Mouse (Mus musculus) hindbrain, embryonic 12.5 days (tissue): ENCODE measurements around the gene Fbxo28. TPM values are rescaled to one million over a fixed set of nuclear protein-coding genes. Genes with fewer than 3 reads are reported as not detected.
A peak's percentile ranks its signal among the peaks of the same experiment; 100 is the strongest.

ENCODE experiments used
- ATAC-seq: fragments of 200-750 bp; cut with Nextera tagmentation; 2 replicates; pipeline ENCODE4 v1.8.0; 2017; ENCODE audit warnings: moderate TSS enrichment; ENCODE audit not compliant: low FRiP score
- H3K27ac ChIP-seq: fragments of 300-500 bp; sonication (generic); 2 replicates; pipeline ENCODE4 v1.5.1; 2016; ENCODE audit warnings: mild to moderate bottlenecking
- H3K27me3 ChIP-seq: fragments of 300-500 bp; sonication (generic); 2 replicates; pipeline ENCODE4 v1.6.1; 2016; ENCODE audit warnings: mild to moderate bottlenecking
- H3K36me3 ChIP-seq: fragments of 300-500 bp; sonication (generic); 2 replicates; pipeline ENCODE4 v1.6.1; 2016; ENCODE audit warnings: mild to moderate bottlenecking
- H3K4me1 ChIP-seq: fragments of 300-500 bp; sonication (generic); 2 replicates; pipeline ENCODE4 v1.6.1; 2016
- H3K4me2 ChIP-seq: fragments of 300-500 bp; sonication (generic); replicated peaks from 2 replicates; pipeline ENCODE4 v1.6.1; 2016; ENCODE audit warnings: mild to moderate bottlenecking
- H3K4me3 ChIP-seq: fragments of 300-500 bp; sonication (generic); 2 replicates; pipeline ENCODE4 v1.5.1; 2016; ENCODE audit warnings: mild to moderate bottlenecking
- H3K9ac ChIP-seq: fragments of 300-500 bp; sonication (generic); 2 replicates; pipeline ENCODE4 v1.6.1; 2016; ENCODE audit warnings: mild to moderate bottlenecking, moderate library complexity
- H3K9me3 ChIP-seq: fragments of 300-500 bp; sonication (generic); replicated peaks from 2 replicates; pipeline ENCODE4 v1.6.1; 2016; ENCODE audit warnings: mild to moderate bottlenecking
- WGBS: fragments of 180-500 bp; shearing (Covaris S2); methylation state at CpG from one replicate; pipeline ENCODE4 v1.1.7; 2016; 5-methylcytosine and 5-hydroxymethylcytosine counted together
- polyA plus RNA-seq: library from polyadenylated mRNA; unstranded; fragments of >200 nt; fragmentation: Nextera tagmentation; extraction: Ambion mirVana; gene quantifications from 2 replicates; pipeline ENCODE4 v1.2.1, GENCODE M21; 2016

Fbxo28 gene
- polyA plus RNA-seq, 1 experiment from 2014 or later, result 35.9 TPM

GRCm38 (mm10) chr1:182369435-182369834 lies 28.0 kb upstream of the Fbxo28 start:
- 77% methylated on average over 4 of the region's 4 CpGs for WGBS
- Histone ChIP-seq H3K9ac (no peak overlapping the region), H3K27ac (no peak overlapping the region), H3K4me1 (no peaks in the 10 kb centered on the region), H3K36me3 (no peaks in the 10 kb centered on the region), H3K4me3 (no peak overlapping the region), H3K4me2 (no peak overlapping the region), H3K9me3 (no peaks in the 10 kb centered on the region), H3K27me3 (0 out of 2 replicates have a peak, but pooled peaks cover 3% of the 10 kb centered on the region)
- ATAC-seq, result no peak

GRCm38 (mm10) chr1:182368782-182369181 lies 27.4 kb upstream of the Fbxo28 start:
- Histone ChIP-seq H3K4me1 (0 out of 2 replicates have a peak, but pooled peaks cover under 1% of the 10 kb centered on the region), H3K27ac (no peak overlapping the region)
- 68% methylated on average over 8 of the region's 8 CpGs for WGBS

GRCm38 (mm10) chr1:182368309-182368708 lies 26.9 kb upstream of the Fbxo28 start:
- 87% methylated on average over 7 of the region's 7 CpGs for WGBS
- Histone ChIP-seq H3K27ac (no peak overlapping the region), H3K27me3 (no peaks in the 10 kb centered on the region), H3K36me3 (no peaks in the 10 kb centered on the region), H3K4me2 (no peak overlapping the region), H3K9me3 (no peaks in the 10 kb centered on the region), H3K4me3 (no peak overlapping the region), H3K9ac (no peak overlapping the region), H3K4me1 (0 out of 2 replicates have a peak, but pooled peaks cover 3% of the 10 kb centered on the region)
- no peak for ATAC-seq

More at GRCm38 (mm10) chr1:182368782-182369181, 27.4 kb upstream of the Fbxo28 start:
- Histone ChIP-seq H3K4me3 (no peak overlapping the region), H3K36me3 (no peaks in the 10 kb centered on the region), H3K27me3 (0 out of 2 replicates have a peak, but pooled peaks cover 2% of the 10 kb centered on the region), H3K9me3 (no peaks in the 10 kb centered on the region), H3K9ac (no peak overlapping the region), H3K4me2 (no peak overlapping the region)
- ATAC-seq, result no peak

- 56% methylated on average over 12 of the region's 12 CpGs for WGBS
- H3K27me3 ChIP-seq, result no peaks in the 10 kb centered on the region
- H3K9me3 ChIP-seq, result no peaks in the 10 kb centered on the region
- no peak overlapping the region for H3K27ac ChIP-seq
- 0 out of 2 replicates have a peak, but pooled peaks cover 3% of the 10 kb centered on the region for H3K4me1 ChIP-seq
- no peak overlapping the region for H3K9ac ChIP-seq
- no peaks in the 10 kb centered on the region for H3K36me3 ChIP-seq
- H3K4me2 ChIP-seq, result no peak overlapping the region
- ATAC-seq, result no peak
- no peak overlapping the region for H3K4me3 ChIP-seq
Observed at GRCm38 (mm10) chr1:182363683-182364404, 22.4 kb upstream of the Fbxo28 start.

GRCm38 (mm10) chr1:182362703-182363102 lies 21.3 kb upstream of the Fbxo28 start:
- no peak overlapping the region for H3K27ac ChIP-seq
- no peak overlapping the region for H3K4me3 ChIP-seq
- whole genome bisulfite sequencing, result 89% methylated on average over 5 of the region's 5 CpGs
- no peak overlapping the region for H3K9ac ChIP-seq
- ATAC-seq, result no peak
- H3K36me3 ChIP-seq, result no peaks in the 10 kb centered on the region
- H3K27me3 ChIP-seq, result no peaks in the 10 kb centered on the region
- H3K9me3 ChIP-seq, result no peaks in the 10 kb centered on the region
- H3K4me1 ChIP-seq, result 0 out of 2 replicates have a peak, but pooled peaks cover 3% of the 10 kb centered on the region
- H3K4me2 ChIP-seq, result no peak overlapping the region

GRCm38 (mm10) chr1:182358133-182358532 lies 16.7 kb upstream of the Fbxo28 start:
- H3K27me3 ChIP-seq, result no peaks in the 10 kb centered on the region
- no peak overlapping the region for H3K4me2 ChIP-seq
- no peaks in the 10 kb centered on the region for H3K36me3 ChIP-seq
- H3K4me1 ChIP-seq, result no peaks in the 10 kb centered on the region
- 93% methylated on average over 1 of the region's 1 CpGs for WGBS
- H3K4me3 ChIP-seq, result no peak overlapping the region
- no peak overlapping the region for H3K27ac ChIP-seq
- no peak for ATAC-seq
- no peak overlapping the region for H3K9ac ChIP-seq
- H3K9me3 ChIP-seq, result no peaks in the 10 kb centered on the region

GRCm38 (mm10) chr1:182354504-182355147 lies 13.2 kb upstream of the Fbxo28 start:
- ATAC-seq, result no peak
- Histone ChIP-seq H3K4me1 (no peaks in the 10 kb centered on the region), H3K4me2 (no peak overlapping the region), H3K4me3 (no peak overlapping the region), H3K36me3 (no peaks in the 10 kb centered on the region), H3K27ac (no peak overlapping the region), H3K9ac (no peak overlapping the region), H3K9me3 (no peaks in the 10 kb centered on the region), H3K27me3 (no peaks in the 10 kb centered on the region)
- 83% methylated on average over 11 of the region's 11 CpGs for WGBS

- Histone ChIP-seq H3K4me1 (no peaks in the 10 kb centered on the region), H3K4me3 (no peak overlapping the region), H3K27me3 (no peaks in the 10 kb centered on the region), H3K9me3 (peaks cover 9% of the 10 kb centered on the region; the same call in 1 of the 2 replicates), H3K36me3 (no peaks in the 10 kb centered on the region), H3K4me2 (no peak overlapping the region), H3K27ac (no peak overlapping the region), H3K9ac (no peak overlapping the region)
- WGBS, result 89% methylated on average over 6 of the region's 6 CpGs
- no peak for ATAC-seq
Observed at GRCm38 (mm10) chr1:182349557-182349956, 8.1 kb upstream of the Fbxo28 start.

- Histone ChIP-seq H3K27ac (no peak overlapping the region), H3K36me3 (no peaks in the 10 kb centered on the region), H3K9me3 (peaks cover 9% of the 10 kb centered on the region; the same call in 1 of the 2 replicates), H3K4me2 (no peak overlapping the region), H3K4me3 (no peak overlapping the region), H3K27me3 (no peaks in the 10 kb centered on the region), H3K4me1 (peaks cover 3% of the 10 kb centered on the region; the same call in 1 of the 2 replicates), H3K9ac (no peak overlapping the region)
- 74% methylated on average over 5 of the region's 5 CpGs for WGBS
- ATAC-seq, result no peak
Observed at GRCm38 (mm10) chr1:182346491-182346890, 5.1 kb upstream of the Fbxo28 start.

GRCm38 (mm10) chr1:182345857-182346256 lies 4.4 kb upstream of the Fbxo28 start:
- Histone ChIP-seq H3K27ac (no peak overlapping the region), H3K27me3 (no peaks in the 10 kb centered on the region), H3K9ac (no peak overlapping the region), H3K4me1 (peaks cover 3% of the 10 kb centered on the region; the same call in 1 of the 2 replicates), H3K36me3 (no peaks in the 10 kb centered on the region), H3K4me3 (no peak overlapping the region), H3K4me2 (no peak overlapping the region), H3K9me3 (peaks cover 9% of the 10 kb centered on the region; the same call in 1 of the 2 replicates)
- no peak for ATAC-seq
- 86% methylated on average over 2 of the region's 2 CpGs for WGBS

GRCm38 (mm10) chr1:182341993-182342392 lies 564 bp upstream of the Fbxo28 start:
- Histone ChIP-seq H3K4me3 (peak overlapping the region; percentile 99), H3K27ac (peak overlapping the region; percentile 91), H3K4me1 (peaks cover 21% of the 10 kb centered on the region), H3K9ac (peak overlapping the region; percentile 98), H3K9me3 (no peaks in the 10 kb centered on the region), H3K36me3 (no peaks in the 10 kb centered on the region), H3K27me3 (no peaks in the 10 kb centered on the region), H3K4me2 (peak overlapping the region; percentile 89)
- WGBS, result 39% methylated on average over 6 of the region's 6 CpGs
- ATAC-seq, result 0 out of 2 replicates have a peak, but pooled peaks have one; percentile 14

- Histone ChIP-seq H3K4me1 (peaks cover 21% of the 10 kb centered on the region), H3K27ac (no peak overlapping the region), H3K36me3 (no peaks in the 10 kb centered on the region), H3K4me2 (peak overlapping the region; percentile 89), H3K9ac (peak overlapping the region; percentile 98), H3K27me3 (no peaks in the 10 kb centered on the region), H3K4me3 (peak overlapping the region; percentile 99), H3K9me3 (no peaks in the 10 kb centered on the region)
- WGBS, result 35% methylated on average over 7 of the region's 7 CpGs
- no peak for ATAC-seq
Observed at GRCm38 (mm10) chr1:182340281-182340680, 1.1 kb downstream of the Fbxo28 start.
